Mouse (Mus musculus): Measurements from ENCODE around the gene N4bp1.

N4bp1 gene

DNA sequence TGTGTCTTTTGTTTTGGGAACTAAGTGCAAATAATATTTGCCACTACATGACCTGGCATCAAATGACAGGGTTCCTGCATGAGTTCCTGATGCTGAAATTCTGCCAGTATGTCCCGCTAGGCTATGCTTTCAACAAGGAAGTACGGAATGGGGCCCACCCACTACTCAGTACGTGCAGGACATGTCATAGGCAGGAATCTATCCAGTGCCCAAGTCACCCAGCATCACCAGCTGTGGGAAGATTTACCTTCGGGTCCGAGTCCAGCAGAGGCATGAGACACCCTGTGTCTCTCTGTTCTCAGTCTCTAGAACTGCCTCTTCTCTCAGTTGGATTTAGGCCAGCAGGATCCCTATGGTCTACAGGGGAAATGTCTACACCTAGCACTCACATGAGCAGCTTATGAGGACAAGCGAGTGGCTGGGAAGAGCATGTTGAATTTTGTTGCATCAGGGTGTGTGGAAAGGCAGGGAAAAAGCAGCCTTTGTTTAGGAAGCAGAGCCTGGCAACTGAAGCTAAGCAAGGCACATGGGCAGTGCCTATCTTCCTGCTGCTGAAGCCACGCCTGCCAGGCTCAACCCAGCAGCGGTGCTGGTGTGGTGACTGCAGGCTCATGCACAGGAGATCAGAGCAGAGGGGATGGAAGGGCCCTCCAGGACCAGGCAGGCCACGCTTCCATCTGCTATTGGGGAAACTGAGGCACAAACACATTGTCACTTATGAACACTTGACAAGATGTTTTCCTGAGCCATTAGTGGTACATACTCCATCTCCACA is 59.2 kb downstream of the N4bp1 start:
- no peak for DNase-seq (ENCODE audit: low spot score in 2 of 2)

DNA sequence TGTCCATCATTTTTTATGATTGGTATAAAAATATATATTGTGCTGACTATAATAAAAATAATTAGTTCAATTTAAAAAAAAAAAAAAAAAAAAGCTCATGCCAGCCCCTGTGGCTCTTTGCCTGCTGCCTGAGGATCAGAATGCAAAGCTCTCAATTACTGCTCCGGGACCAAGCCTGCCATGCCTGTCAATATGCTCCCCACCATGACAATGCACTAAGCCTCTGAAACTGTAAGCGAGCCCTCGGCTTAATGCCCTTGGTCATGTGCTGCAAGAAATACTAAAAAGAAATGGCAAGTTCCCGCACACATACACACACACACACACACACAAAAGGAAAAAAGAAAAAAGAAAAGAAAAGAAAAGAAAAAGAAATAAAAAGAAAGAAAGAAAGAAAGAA is 60.3 kb downstream of the N4bp1 start:
- no peak for DNase-seq (ENCODE audit: low spot score in 2 of 2)

DNA sequence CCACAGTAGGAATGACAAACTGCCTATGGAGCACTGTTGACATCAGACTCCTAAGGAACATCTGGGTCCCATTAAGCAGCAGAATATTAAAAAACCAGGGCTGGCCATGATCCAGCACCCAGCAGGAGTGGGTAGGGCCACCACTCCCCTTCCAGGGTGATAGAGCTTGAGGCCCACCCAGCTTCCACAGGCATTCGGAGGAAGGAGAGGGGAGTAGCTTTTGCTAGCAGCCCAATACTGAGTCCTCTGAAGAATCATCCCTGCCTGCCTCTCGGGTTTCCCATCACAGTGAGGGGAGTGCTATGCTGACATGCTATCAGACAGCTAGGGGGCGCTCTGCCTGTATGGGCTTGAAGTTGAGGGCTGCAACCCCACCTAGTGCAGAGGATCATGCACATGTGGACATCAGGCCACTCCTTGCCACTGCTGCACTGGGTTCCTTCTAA is 64.3 kb downstream of the N4bp1 start:
- peak in 1 of 2 experiments; percentile 33 for DNase-seq (ENCODE audit: low spot score in 2 of 2)

DNA sequence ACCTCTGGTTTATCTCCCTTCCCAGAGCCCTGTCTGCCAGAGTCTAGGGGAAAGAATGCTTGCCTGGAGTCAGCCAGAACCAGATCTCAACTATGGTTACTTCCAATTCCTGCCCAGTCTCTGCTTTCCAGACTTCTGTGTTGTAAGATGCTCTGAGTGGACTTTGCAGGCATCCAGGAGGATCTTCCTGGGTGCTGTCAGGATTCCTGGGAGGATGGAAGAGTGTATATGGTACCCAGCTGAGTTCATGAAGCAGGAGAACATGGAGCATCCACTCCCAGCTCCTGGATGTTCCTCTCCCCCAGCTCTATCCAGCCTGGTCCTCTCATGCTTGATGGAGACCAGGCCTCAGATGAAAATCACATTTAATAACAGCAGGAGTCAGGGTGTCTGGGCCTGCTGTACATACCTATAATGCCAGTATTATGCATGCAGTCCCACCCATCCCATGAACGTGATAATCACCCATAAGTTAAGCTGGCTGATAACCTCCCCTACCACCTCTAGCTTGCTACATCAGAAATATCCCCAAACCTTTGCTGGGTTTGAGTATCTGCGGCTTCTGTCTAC is 64.8 kb downstream of the N4bp1 start:
- no peak for DNase-seq (ENCODE audit: low spot score in 2 of 2)

DNA sequence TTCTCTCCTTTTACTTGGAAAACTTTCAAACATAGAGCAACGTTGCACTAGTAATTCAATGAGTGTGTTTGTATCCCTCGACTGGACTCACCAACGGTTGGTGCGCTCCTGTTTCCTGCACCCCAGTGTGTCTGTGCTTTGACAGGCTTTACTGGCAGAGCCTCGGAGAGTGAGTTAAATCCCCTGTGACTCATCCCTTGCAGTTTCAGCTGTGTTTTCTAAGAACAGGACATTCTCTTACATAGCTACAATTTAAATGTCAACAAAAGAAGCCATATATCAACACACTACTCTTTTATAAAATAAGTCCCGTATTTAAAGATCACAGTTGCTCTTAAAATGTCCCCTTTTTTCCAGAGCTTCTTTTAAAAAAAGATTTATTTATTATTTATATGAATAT is 65.6 kb downstream of the N4bp1 start:
- no peak for DNase-seq (ENCODE audit: low spot score in 2 of 2)

DNA sequence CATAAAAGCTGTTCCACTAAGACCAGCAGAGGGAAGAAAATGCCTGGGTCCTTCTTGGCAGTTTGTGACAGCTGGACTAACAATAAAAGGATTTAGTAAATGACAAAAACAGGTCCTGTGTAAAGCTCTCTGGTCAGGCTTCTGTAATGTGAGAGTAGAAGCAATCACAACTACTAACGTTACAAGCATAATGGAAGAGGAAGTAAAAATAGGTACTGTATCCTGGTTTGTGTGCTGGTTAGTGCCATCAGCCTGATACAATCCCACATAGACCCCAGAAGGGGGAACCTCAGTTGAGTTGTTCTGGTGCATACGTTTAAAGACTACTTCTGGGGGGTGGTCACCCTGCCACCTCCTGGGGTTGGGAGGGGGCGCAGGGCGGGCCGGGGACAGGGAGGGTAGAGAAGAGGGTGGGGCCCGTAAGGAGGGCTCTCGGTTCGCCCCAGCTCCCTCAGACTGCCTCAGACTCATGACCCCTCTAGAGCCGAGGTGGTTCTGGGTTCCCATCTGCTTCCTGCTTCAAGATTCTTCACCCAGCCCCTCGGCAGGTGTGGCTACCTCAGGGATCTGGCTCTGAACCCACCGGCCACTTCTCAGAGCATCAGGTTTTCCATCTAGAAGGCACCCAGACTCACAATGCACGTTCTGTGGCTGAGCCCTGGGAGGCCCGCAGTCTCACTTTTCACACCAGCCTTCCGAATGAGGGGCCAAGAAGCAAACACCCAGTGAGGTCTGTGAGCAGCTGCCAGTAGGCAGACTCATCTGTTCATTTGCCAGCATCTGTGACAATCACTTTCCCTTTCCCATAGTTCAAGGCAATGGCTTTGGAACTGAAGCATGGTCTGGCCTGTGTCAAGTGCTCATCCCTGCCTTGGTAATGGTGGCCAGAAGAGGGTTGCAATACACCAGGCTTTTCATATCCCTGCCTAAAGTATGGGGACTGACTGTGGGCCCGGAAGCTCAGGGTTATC is 75.8 kb downstream of the N4bp1 start:
- no peak for DNase-seq (ENCODE audit: low spot score in 2 of 2)

DNA sequence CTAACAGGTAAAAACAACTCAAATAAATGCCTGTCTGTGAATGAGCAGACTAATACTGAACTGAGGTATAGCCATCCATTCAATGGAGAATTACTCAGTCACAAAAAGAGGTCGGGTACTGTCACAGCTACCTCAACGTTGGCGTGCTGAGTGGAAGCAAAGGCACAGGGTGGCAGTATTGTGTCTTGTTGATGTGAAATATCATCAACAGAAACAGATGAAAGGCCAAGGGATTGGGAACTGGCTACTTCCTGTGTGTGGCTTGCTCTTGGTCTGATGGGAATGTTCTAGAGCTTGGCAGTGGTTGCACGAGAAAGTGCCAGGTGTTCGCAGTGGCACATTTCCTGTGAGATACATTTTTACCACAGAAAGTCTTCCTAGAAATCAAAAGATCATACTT is 76.8 kb downstream of the N4bp1 start:
- no peak for DNase-seq (ENCODE audit: low spot score in 2 of 2)

DNA sequence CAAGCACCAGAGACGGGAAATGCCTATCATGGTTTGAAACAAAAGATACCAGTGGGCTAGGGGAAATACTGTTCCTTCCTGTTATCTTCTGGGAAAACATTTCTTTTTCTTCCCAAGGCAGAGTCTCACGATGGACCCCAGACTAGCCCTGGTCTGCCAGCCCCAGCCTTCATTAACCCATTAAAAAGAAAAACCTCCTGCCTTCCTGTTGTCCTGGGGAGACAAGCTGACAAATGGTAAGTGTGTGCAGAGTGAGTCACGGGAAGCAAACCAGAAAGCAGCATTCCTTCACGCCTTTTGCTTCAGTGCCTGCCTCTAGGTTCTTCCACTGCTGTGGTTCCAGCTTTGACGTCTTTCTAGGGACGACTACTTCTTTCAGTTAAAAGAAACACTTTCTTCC is 83.1 kb downstream of the N4bp1 start:
- DNase-seq (ENCODE audit: low spot score in 2 of 2), result no peak

DNA sequence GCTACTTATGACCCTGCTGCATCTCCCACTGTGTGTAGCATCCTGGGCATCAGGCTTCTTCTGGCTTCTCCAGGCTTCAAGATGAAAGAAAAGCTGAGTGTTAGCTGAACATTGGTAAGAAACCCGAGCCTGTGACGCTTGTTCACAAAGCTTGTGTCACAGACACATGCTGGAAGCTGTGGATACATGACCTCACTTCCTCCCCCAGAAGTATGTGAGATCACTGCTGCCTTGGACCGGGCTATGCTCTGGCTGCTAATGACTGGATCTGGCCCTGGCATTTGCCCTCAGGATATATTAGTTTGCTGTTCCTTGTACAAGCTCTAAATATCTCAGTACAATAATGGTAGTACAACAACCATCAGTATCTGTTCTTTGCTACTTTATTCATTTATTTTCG is 84.1 kb downstream of the N4bp1 start:
- DNase-seq (ENCODE audit: low spot score in 2 of 2), result no peak

DNA sequence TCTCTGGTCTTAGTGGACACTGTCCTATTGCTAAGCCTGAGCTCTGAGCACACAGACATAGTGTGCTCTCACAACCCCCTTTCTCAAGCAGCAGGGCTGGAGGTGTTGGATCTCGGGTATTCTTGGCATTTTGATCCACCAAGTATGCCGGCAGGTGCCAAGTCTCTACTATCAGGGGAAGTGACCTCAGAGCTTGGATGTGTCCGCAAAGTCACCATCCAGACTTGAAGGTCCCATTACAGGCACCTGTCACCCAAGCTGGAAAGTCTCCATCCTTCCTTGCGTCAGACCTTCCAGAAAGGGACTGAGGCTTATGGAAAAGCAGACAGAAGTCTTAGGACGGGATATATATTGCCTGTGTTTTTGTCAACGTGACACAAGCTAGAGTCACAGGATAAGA is 86.9 kb downstream of the N4bp1 start:
- DNase-seq (ENCODE audit: low spot score in 2 of 2), result no peak

DNA sequence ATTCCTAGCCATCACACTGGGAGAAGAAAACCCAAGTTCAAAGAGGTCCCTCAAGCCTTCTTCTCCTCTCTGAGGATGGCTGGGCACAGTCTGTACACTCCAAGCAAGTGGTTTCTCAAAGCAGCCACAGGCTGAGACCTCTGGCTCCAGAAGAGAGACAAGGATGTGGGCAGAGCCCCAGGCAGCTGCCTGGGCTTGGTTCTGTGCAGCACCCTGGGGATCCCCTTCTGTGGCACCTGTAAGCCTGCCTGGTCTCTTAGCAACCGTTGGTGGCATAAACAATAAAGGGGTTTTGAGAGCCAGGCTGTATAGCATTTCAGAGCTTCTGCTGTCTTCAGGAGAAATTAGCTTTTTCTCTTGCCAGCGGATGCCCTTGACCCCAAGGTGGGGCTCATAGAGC is 87.4 kb downstream of the N4bp1 start:
- no peak for DNase-seq (ENCODE audit: low spot score in 2 of 2)

DNA sequence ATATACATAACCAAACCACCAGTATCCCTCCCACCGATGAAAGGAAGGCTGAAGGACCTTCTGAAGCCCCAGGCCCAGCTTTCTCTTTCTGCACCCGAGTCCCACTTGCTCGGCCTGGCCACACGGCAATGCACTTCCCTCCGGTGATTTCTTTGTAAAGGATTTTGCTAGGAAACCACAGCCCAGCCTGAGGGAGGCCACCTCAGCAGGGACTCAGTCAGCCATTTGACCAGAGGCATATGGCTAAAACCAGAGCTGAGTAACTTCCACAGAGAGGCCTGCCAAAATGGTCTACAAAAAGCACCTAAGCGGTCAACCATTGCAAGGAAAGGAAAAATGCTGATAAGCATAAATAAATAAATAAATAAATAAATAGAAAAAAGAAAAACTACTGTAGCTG is 90.3 kb downstream of the N4bp1 start:
- no peak for DNase-seq (ENCODE audit: low spot score in 2 of 2)

DNA sequence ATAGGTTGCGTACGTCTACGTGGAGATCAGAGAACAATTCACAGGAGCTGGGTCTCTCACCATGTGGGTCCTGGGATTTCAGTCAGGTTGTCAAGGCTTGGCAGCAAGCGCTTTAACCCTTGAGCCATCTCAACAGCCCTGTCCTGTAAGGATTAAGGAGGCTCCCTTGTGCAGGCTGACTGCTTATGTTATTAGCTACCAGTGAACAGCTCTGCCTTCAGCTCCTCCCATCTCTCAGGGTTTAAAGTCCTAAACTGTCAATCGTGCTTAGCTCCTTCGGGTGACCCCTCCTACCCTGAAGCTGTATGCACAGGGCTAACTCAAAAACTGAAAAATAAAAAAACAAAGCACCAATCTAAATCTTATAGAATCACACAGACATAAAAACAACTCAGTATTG is 93.5 kb downstream of the N4bp1 start:
- no peak for DNase-seq (ENCODE audit: low spot score in 2 of 2)

DNA sequence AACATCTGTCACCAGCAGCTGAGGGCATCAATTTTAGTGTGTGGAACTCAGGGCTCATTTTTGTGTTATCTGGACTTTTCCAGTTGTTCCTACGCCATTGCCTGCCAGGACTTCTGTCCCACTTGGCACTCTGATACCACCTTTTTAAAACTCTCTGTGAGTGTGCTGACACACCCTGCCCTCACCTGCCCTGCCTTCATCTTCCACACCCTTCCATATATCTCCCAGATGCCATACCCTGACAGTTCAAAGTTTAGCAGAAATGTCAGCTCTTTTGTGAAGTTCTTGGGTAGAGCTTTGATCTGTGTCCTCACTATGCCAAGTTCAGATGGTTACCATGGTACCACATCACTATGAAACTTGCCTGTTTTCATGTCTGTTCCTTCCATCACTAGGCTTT is 95.5 kb downstream of the N4bp1 start:
- DNase-seq (ENCODE audit: low spot score in 2 of 2), result no peak

DNA sequence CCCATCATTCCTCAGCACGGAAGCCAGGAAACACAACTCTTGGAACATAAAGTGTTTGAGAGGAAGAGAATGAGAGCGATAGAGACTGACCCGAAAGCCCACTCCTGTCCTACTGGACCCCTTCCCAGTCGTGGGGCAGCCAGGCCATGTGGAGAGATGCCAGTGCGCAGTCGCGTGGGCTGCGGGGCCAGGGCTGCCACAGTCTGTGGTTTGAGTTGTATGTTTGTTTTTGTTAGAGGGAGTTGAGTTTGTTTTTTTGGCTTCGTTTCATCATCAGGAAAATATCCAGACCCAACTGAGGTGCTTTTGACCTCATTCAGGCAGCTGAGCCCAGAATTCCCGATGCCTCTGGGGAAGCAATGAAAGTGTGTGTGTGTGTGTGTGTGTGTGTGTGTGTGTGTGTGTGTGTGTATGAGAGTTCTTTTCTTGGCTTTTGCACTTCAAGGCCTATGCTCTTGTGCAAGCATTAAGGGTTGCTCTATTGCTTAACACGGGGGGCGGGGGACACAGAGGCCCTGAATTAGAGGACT is 97.1 kb downstream of the N4bp1 start:
- peak in 1 of 2 experiments; percentile 53 for DNase-seq (ENCODE audit: low spot score in 2 of 2)

DNA sequence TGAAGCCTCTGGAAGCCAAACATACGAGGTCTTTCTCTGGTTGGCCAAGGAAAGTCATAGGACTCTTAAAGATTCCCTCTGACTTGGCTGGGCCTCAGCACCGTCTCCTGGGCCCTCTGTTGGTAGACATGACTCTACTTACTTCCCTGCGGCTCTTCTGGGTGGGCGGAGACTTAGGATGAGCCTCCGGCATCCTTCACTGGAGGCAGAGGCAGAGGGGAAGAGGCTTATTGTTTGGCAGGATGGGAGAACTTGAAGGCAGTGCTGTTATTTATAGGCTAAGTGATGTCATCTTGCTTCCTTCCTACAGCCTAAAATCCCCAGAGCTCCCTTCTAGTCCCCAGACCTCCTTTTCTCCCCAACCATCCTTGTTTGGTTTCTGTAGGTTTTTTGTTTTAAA is 98.6 kb downstream of the N4bp1 start:
- DNase-seq (ENCODE audit: low spot score in 2 of 2), result no peak

DNA sequence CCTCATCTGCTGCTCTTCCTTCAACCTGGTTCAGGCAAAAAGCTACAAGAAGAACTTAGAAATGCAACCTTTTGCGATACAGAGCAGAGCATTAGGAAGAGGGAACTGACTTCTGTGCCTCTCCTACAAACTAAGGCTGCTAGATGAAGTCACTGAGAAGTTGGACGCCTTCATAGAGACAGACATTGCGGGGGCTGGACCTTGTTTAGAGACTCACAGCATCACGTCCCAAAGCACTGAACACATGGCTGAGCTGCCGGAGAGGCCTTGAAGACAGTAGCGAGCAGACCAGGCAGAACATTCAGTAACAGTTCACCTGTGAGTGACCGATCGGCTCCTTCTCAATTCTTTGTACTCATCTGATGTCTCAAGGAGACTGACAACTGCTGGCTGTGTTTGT is 104.0 kb downstream of the N4bp1 start:
- no peak for DNase-seq (ENCODE audit: low spot score in 2 of 2)

DNA sequence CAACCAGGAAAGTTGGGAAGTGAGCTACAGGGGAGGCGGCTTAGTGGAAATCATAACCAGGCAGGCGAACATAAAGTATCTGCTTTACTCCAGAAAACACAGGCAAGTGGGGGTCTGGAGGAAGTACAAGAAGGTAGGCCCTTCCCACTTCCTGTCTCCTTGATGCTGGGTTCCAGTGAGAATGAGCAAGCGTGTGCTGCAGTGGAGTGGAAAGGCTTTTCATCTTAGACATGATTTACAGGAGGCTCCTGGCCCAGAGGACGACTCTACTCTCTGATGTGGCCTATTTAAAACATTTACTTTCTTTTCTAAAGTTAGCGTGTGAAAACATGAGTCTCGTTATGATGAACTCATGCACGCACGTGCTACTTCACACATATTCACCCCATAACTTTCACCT is 105.9 kb downstream of the N4bp1 start:
- DNase-seq (ENCODE audit: low spot score in 2 of 2), result no peak

DNA sequence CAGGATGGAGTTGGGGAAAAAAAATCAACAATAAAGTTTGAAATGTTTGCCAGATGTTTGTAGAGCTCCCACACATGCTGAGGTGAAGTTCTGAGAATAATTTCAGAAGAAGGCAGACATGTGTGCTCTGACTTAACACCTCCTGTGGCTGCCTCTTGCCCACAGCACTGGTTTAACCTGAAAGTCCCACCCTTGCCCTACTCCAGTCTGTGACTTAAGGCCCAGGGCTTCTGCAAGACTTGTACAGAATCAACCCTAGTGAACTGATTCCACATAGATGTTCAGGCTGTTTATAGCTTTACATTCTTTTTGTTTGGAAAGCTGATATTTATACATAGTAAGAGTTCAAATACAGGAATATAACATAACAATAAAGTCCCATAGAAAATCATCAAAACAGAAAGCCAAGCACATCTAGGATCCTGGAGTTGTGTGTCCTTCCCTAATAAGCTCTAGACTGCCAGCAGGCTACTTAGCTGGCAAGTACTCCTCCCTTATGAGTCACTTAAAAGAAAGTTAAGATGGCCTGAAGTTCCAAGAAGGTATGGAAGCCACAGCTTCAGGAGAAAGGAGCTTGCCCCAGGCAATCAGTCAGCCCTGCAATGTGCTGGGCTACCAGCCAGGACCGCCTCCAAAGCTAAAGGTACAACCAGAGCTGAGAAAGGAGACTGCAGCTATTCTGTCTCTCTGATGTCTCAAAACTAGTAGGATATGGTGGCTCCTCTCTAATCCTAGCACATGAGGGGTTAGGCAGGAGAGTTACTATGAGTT is 114.9 kb downstream of the N4bp1 start:
- peak; percentile 60 to 69 for DNase-seq (ENCODE audit: low spot score in 2 of 2)

DNA sequence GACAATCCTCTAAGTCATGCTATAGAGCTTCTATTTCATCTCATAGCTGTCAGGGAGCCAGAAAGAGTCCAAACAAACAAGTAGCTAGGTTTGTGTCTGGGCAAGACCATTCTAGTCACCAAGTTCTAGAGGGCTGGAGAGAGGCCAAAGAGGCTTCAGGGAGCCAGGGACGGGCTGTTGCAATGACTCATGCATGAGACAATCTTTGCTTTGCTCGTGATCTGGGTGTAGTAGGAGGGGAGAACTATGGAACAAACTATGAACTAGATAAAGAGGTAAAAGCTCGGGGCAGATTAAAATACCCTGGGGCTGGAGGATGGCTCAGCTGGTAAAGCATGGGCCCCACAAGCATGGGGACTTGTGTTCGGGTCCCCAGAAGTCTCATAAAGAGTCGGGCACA is 116.6 kb downstream of the N4bp1 start:
- peak; percentile 73 to 87 for DNase-seq (ENCODE audit: low spot score in 2 of 2)

DNA sequence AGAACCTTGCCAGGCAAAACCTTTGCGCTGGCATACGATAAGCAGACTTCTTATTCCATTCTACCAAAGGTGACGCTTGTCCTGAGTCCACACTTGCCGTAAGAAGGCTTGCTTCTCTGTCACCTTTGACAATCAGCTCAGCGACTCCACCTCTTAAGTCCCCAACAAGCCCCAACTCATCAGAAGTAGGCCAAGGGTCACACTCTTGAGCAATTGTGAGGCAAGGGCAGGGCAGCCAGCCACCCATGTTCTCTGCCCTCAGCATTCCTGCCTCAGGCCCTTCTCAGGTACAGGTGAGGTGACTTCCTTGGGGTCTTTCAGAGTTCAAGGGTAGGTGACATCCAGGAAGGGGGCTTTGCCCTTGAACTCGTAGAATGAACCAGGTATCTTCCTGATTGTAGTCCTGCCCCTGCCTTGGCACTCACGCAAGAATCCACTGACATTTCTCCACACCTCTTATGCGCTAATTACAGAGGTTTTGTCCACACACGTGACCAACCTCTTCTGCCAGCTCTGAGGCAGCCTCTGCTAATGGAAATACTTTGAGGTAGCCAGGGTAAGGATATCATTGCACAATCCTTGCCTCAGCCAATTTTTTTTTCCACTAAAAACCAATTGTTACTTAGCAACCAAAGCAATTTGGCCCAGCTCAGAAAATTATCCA is 118.4 kb downstream of the N4bp1 start:
- DNase-seq (ENCODE audit: low spot score in 2 of 2), result peak; percentile 79 to 81
